ENCODE assay signal across 10 mouse cellular contexts in the genomic region with DNA sequence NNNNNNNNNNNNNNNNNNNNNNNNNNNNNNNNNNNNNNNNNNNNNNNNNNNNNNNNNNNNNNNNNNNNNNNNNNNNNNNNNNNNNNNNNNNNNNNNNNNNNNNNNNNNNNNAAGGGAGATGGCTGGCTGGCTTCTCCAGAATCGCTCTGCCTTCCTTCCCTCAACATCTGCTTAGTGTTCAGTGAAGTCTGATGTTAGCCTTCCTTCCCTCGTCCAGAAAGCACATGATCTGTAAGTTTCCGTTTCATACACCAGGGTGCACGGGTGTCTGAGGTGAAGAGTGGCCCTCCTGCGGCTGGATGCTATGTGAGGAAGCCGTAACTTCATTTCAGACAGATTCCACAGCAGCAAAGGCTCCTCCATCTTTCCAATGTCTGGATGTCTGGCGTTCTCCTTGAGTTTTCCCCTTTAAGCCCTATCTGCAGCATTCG. TPM values are rescaled to one million over a fixed set of nuclear protein-coding genes. Genes with fewer than 3 reads are reported as not detected.
DNase-seq lines count a peak whose midpoint lies in the region; ATAC-seq and TF ChIP-seq lines count a peak whose summit lies in the region.
"Had no signal": no experiment of that assay in that cellular context is flagged by ENCODE, and none has a peak within 500 bp of the region (broad histone marks: within the 10 kb centered on the region; RNA-seq: fewer than 3 reads in every experiment).

No protein-coding gene starts in this region.

- no peaks in the 10 kb centered on the region for H3K36me3 ChIP-seq in hindbrain, postnatal 0 days (ENCODE audit: insufficient read depth, low read length)
- H3K36me3 ChIP-seq in hindbrain, embryonic 13.5 days: no peaks in the 10 kb centered on the region
- no peaks in the 10 kb centered on the region for H3K36me3 ChIP-seq in embryonic facial prominence, embryonic 15.5 days
- peaks cover 17% of the 10 kb centered on the region for H3K36me3 ChIP-seq in liver, postnatal 0 days (replicated peaks; ENCODE audit: insufficient read depth, low read length)

- DNase-seq in hindbrain, postnatal 0 days (ENCODE audit: low spot score): no peak
- DNase-seq in liver, postnatal 0 days: no peak
- no peak for DNase-seq in embryo, embryonic 10.5 days (ENCODE audit: low spot score)
- no peak for DNase-seq in testis, postnatal 10 days (ENCODE audit: low spot score)
- no peak for DNase-seq in retina, postnatal 1 day
- DNase-seq: cerebellum, adult 11-12 months had no signal

- no peak for TF ChIP-seq EP300 in liver, postnatal 0 days (IDR thresholded peaks at IDR 0.05; ENCODE audit: low read depth)

- H3K9me3 ChIP-seq in hindbrain, postnatal 0 days (ENCODE audit: low read length): no peaks in the 10 kb centered on the region
- no peaks in the 10 kb centered on the region for H3K9me3 ChIP-seq in hindbrain, embryonic 13.5 days
- H3K9me3 ChIP-seq in embryonic facial prominence, embryonic 15.5 days (replicated peaks): no peaks in the 10 kb centered on the region
- H3K9me3 ChIP-seq in liver, postnatal 0 days (ENCODE audit: low read length): no peaks in the 10 kb centered on the region

- no peak overlapping the region for H3K4me3 ChIP-seq in hindbrain, postnatal 0 days (ENCODE audit: low read length)
- H3K4me3 ChIP-seq in hindbrain, embryonic 13.5 days: no peak overlapping the region
- no peak overlapping the region for H3K4me3 ChIP-seq in embryonic facial prominence, embryonic 15.5 days (replicated peaks)
- no peak overlapping the region for H3K4me3 ChIP-seq in liver, postnatal 0 days (ENCODE audit: low read depth, low read length)

- 0 out of 2 replicates have a peak overlapping the region, but pooled peaks have one; percentile 5 for H3K9ac ChIP-seq in hindbrain, postnatal 0 days (replicated peaks; ENCODE audit: low read length)
- H3K9ac ChIP-seq in hindbrain, embryonic 13.5 days: no peak overlapping the region
- H3K9ac ChIP-seq in embryonic facial prominence, embryonic 15.5 days: no peak overlapping the region
- no peak overlapping the region for H3K9ac ChIP-seq in liver, postnatal 0 days (replicated peaks)

- H3K4me2 ChIP-seq in hindbrain, postnatal 0 days (ENCODE audit: low read depth, low read length): 0 out of 2 replicates have a peak overlapping the region, but pooled peaks have one; percentile 10
- H3K4me2 ChIP-seq in hindbrain, embryonic 13.5 days: no peak overlapping the region
- peak overlapping the region; percentile 23 for H3K4me2 ChIP-seq in embryonic facial prominence, embryonic 15.5 days (replicated peaks)
- peak overlapping the region; percentile 49 for H3K4me2 ChIP-seq in liver, postnatal 0 days (ENCODE audit: low read depth, low read length)

- no peak for TF ChIP-seq CTCF in hindbrain, postnatal 0 days (IDR thresholded peaks at IDR 0.05; ENCODE audit: low read depth)
- TF ChIP-seq CTCF in liver, postnatal 0 days (IDR thresholded peaks at IDR 0.05; ENCODE audit: low read depth): no peak

- no peak overlapping the region for H3K27ac ChIP-seq in hindbrain, postnatal 0 days
- H3K27ac ChIP-seq in hindbrain, embryonic 13.5 days: no peak overlapping the region
- H3K27ac ChIP-seq in embryonic facial prominence, embryonic 15.5 days (replicated peaks): no peak overlapping the region
- H3K27ac ChIP-seq in liver, postnatal 0 days (ENCODE audit: low read depth): no peak overlapping the region

- no peaks in the 10 kb centered on the region for H3K27me3 ChIP-seq in hindbrain, postnatal 0 days (ENCODE audit: insufficient read depth, low read length)
- no peaks in the 10 kb centered on the region for H3K27me3 ChIP-seq in hindbrain, embryonic 13.5 days
- H3K27me3 ChIP-seq in embryonic facial prominence, embryonic 15.5 days: no peaks in the 10 kb centered on the region
- no peaks in the 10 kb centered on the region for H3K27me3 ChIP-seq in liver, postnatal 0 days (ENCODE audit: insufficient read depth, low read length)

- 0 out of 2 replicates have a peak, but pooled peaks cover 6% of the 10 kb centered on the region for H3K4me1 ChIP-seq in hindbrain, postnatal 0 days (ENCODE audit: insufficient read depth, low read length)
- peaks cover 11% of the 10 kb centered on the region for H3K4me1 ChIP-seq in hindbrain, embryonic 13.5 days (replicated peaks)
- peaks cover 20% of the 10 kb centered on the region for H3K4me1 ChIP-seq in embryonic facial prominence, embryonic 15.5 days
- peaks cover 9% of the 10 kb centered on the region for H3K4me1 ChIP-seq in liver, postnatal 0 days (ENCODE audit: insufficient read depth)

- ATAC-seq in hindbrain, postnatal 0 days: no peak
- ATAC-seq in hindbrain, embryonic 13.5 days (ENCODE audit: low FRiP score): no peak
- ATAC-seq in CD4-positive, CD25-positive, alpha-beta regulatory T cell, adult 4 months: peak; percentile 27
- peak; percentile 81 for ATAC-seq in embryonic facial prominence, embryonic 15.5 days (ENCODE audit: insufficient number of reproducible peaks, low FRiP score, low TSS enrichment, low read depth)
- no peak for ATAC-seq in liver, postnatal 0 days
- ATAC-seq: forebrain, embryonic 14.5 days had no signal

- 77% methylated on average over 8 of the region's 8 CpGs for WGBS in hindbrain, postnatal 0 days
- WGBS in hindbrain, embryonic 13.5 days: 74% methylated on average over 8 of the region's 8 CpGs
- 44% methylated on average over 8 of the region's 8 CpGs for WGBS in embryonic facial prominence, embryonic 15.5 days
- WGBS in liver, postnatal 0 days (ENCODE audit: insufficient replicate concordance): 48% methylated on average over 8 of the region's 8 CpGs

RNA-seq across cellular contexts. Expression of a gene that starts 32.1 kb away (rescaled TPM):
- 16.7 and 24.5 TPM in 2 replicates for total RNA-seq in hindbrain, postnatal 0 days (2014; rRNA removed)
- polyA plus RNA-seq in hindbrain, postnatal 0 days (2015; fragmentation: Nextera tagmentation; extraction: Ambion mirVana): 13.7 and 14.5 TPM in 2 replicates
- polyA plus RNA-seq in hindbrain, embryonic 13.5 days (2015; fragmentation: Nextera tagmentation; extraction: Ambion mirVana): 5.4 and 6.0 TPM in 2 replicates
- polyA plus RNA-seq in CD4-positive, CD25-positive, alpha-beta regulatory T cell, adult 4 months (2017; shearing (Covaris generic)): 1 to 10 TPM in 1 of 2 experiments, under 1 TPM in 1; 0.97 to 1.3 TPM
- 1.5 and 1.7 TPM in 2 replicates for polyA plus RNA-seq in embryonic facial prominence, embryonic 15.5 days (2015; fragmentation: Nextera tagmentation; extraction: Ambion mirVana)
- 1.2 and 1.4 TPM in 2 replicates for polyA plus RNA-seq in liver, postnatal 0 days (2015; fragmentation: Nextera tagmentation; extraction: Ambion mirVana)

Comparison
In these comparisons a context has a peak if more than half of its experiments do, and no peak if none do; other contexts are left out.
1. ATAC-seq: peak in CD4-positive, CD25-positive, alpha-beta regulatory T cell, adult 4 months (single experiment) and embryonic facial prominence, embryonic 15.5 days (single experiment); none in hindbrain, postnatal 0 days (single experiment), hindbrain, embryonic 13.5 days (single experiment) and liver, postnatal 0 days (single experiment).